Comparison of ENCODE assay signal across 8 mouse cellular contexts in genomic region chr5:118331286-118331607, GRCm38 (mm10).
DNase-seq lines count a peak whose midpoint lies in the region; ATAC-seq and TF ChIP-seq lines count a peak whose summit lies in the region.

No protein-coding gene starts in this region.

- H3K9ac ChIP-seq in lung, embryonic 16.5 days (ENCODE audit: low read length), result peak overlapping the region; percentile 14; the same call in 1 of the 2 replicates
- no peak overlapping the region for H3K9ac ChIP-seq in intestine, embryonic 15.5 days
- peak overlapping the region; percentile 29; the same call in 1 of the 2 replicates for H3K9ac ChIP-seq in neural tube, embryonic 12.5 days

- peak overlapping the region; percentile 53 for H3K4me3 ChIP-seq in lung, embryonic 16.5 days (ENCODE audit: low read length)
- no peak overlapping the region for H3K4me3 ChIP-seq in lung, adult 2 months (replicated peaks; ENCODE audit: extremely low read depth, low read depth, low read length)
- H3K4me3 ChIP-seq in intestine, embryonic 15.5 days (replicated peaks), result peak overlapping the region; percentile 43
- no peak overlapping the region for H3K4me3 ChIP-seq in neural tube, embryonic 12.5 days

- no peak for TF ChIP-seq POLR2A in lung, adult 2 months (IDR thresholded peaks at IDR 0.05; ENCODE audit: borderline replicate concordance, extremely low read depth, low read depth, low read length)

- H3K27ac ChIP-seq in lung, embryonic 16.5 days (ENCODE audit: low read length), result no peak overlapping the region
- no peak overlapping the region for H3K27ac ChIP-seq in intestine, embryonic 15.5 days
- H3K27ac ChIP-seq in neural tube, embryonic 12.5 days, result no peak overlapping the region

- peaks cover 22% of the 10 kb centered on the region for H3K4me1 ChIP-seq in lung, embryonic 16.5 days (replicated peaks; ENCODE audit: control insufficient read depth, insufficient read depth, low read length)
- H3K4me1 ChIP-seq in lung, adult 2 months (ENCODE audit: control insufficient read depth, insufficient read depth, low read length), result peaks cover 13% of the 10 kb centered on the region
- peaks cover 18% of the 10 kb centered on the region for H3K4me1 ChIP-seq in intestine, embryonic 15.5 days (replicated peaks)
- peaks cover 41% of the 10 kb centered on the region for H3K4me1 ChIP-seq in neural tube, embryonic 12.5 days

- H3K9me3 ChIP-seq in lung, embryonic 16.5 days (ENCODE audit: control insufficient read depth, low read length), result no peaks in the 10 kb centered on the region
- H3K9me3 ChIP-seq in intestine, embryonic 15.5 days, result no peaks in the 10 kb centered on the region
- no peaks in the 10 kb centered on the region for H3K9me3 ChIP-seq in neural tube, embryonic 12.5 days

- DNase-seq in CD4-positive, CD25-positive, alpha-beta regulatory T cell, adult 2 months (ENCODE audit: low read depth, low spot score), result peak; percentile 10
- no peak for DNase-seq in lung, adult 2 months
- DNase-seq in natural killer cell, adult 2 months (ENCODE audit: low spot score in 2 of 2), result no peak
- DNase-seq in lung, adult 18-20 months, result no peak

- peaks cover 11% of the 10 kb centered on the region for H3K27me3 ChIP-seq in lung, embryonic 16.5 days (ENCODE audit: control insufficient read depth, insufficient read depth, low read depth, low read length)
- no peaks in the 10 kb centered on the region for H3K27me3 ChIP-seq in intestine, embryonic 15.5 days (replicated peaks)
- H3K27me3 ChIP-seq in neural tube, embryonic 12.5 days (replicated peaks), result no peaks in the 10 kb centered on the region

- TF ChIP-seq CTCF in lung, adult 2 months (IDR thresholded peaks at IDR 0.05; ENCODE audit: insufficient read depth, low read length), result no peak

- H3K4me2 ChIP-seq in lung, embryonic 16.5 days (ENCODE audit: low read depth, low read length), result peak overlapping the region; percentile 94
- H3K4me2 ChIP-seq in intestine, embryonic 15.5 days (replicated peaks), result peak overlapping the region; percentile 85
- peak overlapping the region; percentile 71 for H3K4me2 ChIP-seq in neural tube, embryonic 12.5 days (replicated peaks)

- H3K36me3 ChIP-seq in lung, embryonic 16.5 days (ENCODE audit: control insufficient read depth, insufficient read depth, low read length), result no peaks in the 10 kb centered on the region
- no peaks in the 10 kb centered on the region for H3K36me3 ChIP-seq in intestine, embryonic 15.5 days
- no peaks in the 10 kb centered on the region for H3K36me3 ChIP-seq in neural tube, embryonic 12.5 days

- no peak for ATAC-seq in CD4-positive, CD25-positive, alpha-beta regulatory T cell, adult 4 months
- no peak for ATAC-seq in lung, embryonic 16.5 days (ENCODE audit: low read depth)
- no peak; the same call in none of the 2 replicates for ATAC-seq in intestine, embryonic 15.5 days
- ATAC-seq in neural tube, embryonic 12.5 days (ENCODE audit: low FRiP score, low read depth), result peak; percentile 26; the same call in 1 of the 2 replicates

- 17% methylated on average over 14 of the region's 14 CpGs for WGBS in lung, embryonic 16.5 days
- WGBS in lung, adult 2 months, result 29% methylated on average over 14 of the region's 14 CpGs
- 22% methylated on average over 14 of the region's 14 CpGs for WGBS in intestine, embryonic 15.5 days
- 16% methylated on average over 14 of the region's 14 CpGs for WGBS in neural tube, embryonic 12.5 days

Comparison
In these comparisons a context has a peak if more than half of its experiments do, and no peak if none do; other contexts are left out.
1. H3K4me3 ChIP-seq: peak in lung, embryonic 16.5 days (single experiment) and intestine, embryonic 15.5 days (single experiment); none in lung, adult 2 months (single experiment) and neural tube, embryonic 12.5 days (single experiment).
2. Peak in every context shown above with its lines, with median percentiles within 50 percentile points of each other: H3K4me2 ChIP-seq.